Mouse (Mus musculus) heart, postnatal 36 days (tissue): ENCODE results near the gene Gins1. TPM values are rescaled to one million over a fixed set of nuclear protein-coding genes. Genes with fewer than 3 reads are reported as not detected.

Experiments used
- DNase-seq, 2 experiments: peaks; one replicate each; pipeline ENCODE4 v3.0.0; 2021 to 2022
- intact Hi-C: fragments of 180-260 bp; cut with DNase I; formaldehyde crosslinking; loops from one replicate; pipeline ENCODE4 v1.15.1; 2025
- total RNA-seq, 2 experiments: library from RNA; stranded (reverse); gene quantifications; 2 replicates each; pipeline ENCODE4 v1.2.3; 2021

The Gins1 gene
- 1 to 10 TPM; 3.0 to 4.4 TPM for total RNA-seq

GRCm38 (mm10) chr2:150904936-150905450 lies at the start of gene Gins1:
TSS of gene Gins1 (plus strand) at chr2:150905400.
- intact Hi-C loops = loop anchor here (5.0 kb wide), 4 partner anchors 78 to 298 kb away; partner anchors contain the start of gene Apmap
- DNase-seq = no peak

DNA sequence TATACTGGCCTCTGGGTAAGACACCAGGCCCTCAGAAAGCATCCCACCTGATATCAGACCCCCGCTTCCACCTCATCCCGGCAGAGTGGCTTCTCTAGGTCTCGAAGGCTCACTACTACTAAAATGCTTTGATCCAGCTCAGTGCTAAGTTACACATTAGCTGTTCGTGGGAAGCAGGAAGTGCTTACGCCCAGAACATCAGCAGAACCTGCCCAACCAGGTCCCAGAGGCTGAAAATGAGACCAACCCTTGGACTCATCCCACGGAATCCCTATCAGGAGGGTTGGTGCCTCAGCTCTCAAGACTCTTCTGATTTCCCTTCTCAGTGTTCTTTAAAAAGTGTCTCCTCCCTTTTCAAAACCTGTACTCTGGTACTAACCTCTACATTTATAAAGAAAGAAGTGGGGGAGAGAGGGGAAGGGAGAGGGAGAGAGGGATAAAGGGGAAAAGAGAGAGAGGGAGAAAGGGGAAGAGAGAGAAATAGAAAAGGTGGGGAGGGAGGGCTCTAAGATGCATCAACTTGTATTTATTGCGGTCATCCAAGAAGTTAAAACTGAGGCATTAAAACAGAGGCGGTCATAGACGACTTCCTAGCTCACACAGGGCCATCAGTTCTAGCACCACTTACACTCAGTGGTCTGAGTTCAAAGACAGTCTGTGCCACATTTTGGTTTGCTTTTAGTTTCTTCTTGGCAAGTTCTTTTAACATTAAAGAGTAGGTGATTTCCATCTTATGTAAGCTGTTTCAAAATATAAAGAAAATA lies 46.3 kb upstream of the Gins1 start:
- no peak for DNase-seq
- intact Hi-C loops = no loop called here

- intact Hi-C loops = no loop called here
- DNase-seq = no peak
These were observed 45.3 kb upstream of the Gins1 start for GRCm38 (mm10) chr2:150859709-150860470.

- DNase-seq = no peak
- intact Hi-C loops = no loop called here
These were observed 44.1 kb upstream of the Gins1 start for GRCm38 (mm10) chr2:150861128-150861527.

- intact Hi-C loops = no loop called here
These were observed 38.2 kb upstream of the Gins1 start for GRCm38 (mm10) chr2:150867021-150867420.

DNA sequence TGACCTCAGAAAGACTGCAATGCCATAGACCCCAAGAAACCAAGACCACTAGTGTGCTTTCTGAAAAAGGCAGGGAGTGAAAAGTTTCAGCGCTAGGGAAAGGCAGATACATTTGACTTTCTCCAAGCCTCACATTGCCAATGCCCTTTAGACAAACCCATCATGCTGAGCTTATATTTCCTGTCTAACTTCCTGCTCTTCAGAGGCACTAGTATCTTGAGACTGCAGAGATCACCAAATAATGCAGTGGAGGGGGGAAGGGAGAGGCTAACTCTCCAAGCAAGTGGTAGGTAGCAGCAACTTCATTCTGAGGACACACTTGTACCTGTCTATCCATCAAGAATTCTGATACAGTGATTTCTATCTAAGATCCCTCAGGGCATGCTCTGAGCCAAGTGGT lies 35.8 kb upstream of the Gins1 start:
- intact Hi-C loops = no loop called here
- DNase-seq = no peak

More at GRCm38 (mm10) chr2:150867021-150867420, 38.2 kb upstream of the Gins1 start:
- no peak for DNase-seq

GRCm38 (mm10) chr2:150874508-150874907 lies 30.7 kb upstream of the Gins1 start:
- intact Hi-C loops = no loop called here
- DNase-seq = no peak

GRCm38 (mm10) chr2:150875226-150875625 lies 30.0 kb upstream of the Gins1 start:
- DNase-seq = no peak
- intact Hi-C loops = no loop called here

- DNase-seq = no peak
- intact Hi-C loops = no loop called here
These were observed 27.6 kb upstream of the Gins1 start for GRCm38 (mm10) chr2:150877561-150877960.

DNA sequence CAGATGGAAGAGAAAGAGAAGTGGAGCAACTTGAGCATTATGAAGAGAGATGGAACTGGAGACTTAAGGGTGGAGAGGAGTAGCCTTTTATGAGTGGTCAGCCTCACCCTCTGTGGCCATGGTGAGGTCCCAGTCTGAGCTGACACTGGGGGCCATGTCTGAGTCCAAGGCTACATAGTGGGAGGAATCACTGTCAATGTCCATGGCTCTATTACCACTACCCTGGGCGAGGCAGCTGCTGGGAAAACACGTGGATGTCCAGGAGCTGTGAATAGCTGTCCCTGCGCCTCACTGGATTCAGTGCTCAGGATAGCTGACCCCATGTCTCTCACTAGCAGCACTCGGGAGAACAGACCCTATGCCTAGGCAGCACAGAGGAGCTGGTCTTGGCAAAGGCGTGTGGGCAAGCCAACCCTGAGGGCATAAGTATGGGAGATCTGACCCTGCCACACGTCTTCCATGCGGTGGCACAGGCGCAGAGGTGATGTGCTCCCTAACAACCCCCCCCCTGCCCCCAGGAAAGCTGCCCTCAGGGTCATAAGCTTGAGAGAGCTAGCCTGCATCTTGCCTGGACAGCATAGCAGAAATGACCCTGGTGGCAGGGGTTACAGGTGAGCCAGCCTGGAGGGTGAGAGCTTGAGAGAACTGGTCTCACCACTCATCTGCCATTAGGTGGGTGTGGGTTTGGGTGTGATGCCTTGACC lies 21.0 kb upstream of the Gins1 start:
- DNase-seq = no peak
- intact Hi-C loops = no loop called here

- intact Hi-C loops = no loop called here
- DNase-seq = no peak
These were observed 20.5 kb upstream of the Gins1 start for GRCm38 (mm10) chr2:150884779-150885110.

DNA sequence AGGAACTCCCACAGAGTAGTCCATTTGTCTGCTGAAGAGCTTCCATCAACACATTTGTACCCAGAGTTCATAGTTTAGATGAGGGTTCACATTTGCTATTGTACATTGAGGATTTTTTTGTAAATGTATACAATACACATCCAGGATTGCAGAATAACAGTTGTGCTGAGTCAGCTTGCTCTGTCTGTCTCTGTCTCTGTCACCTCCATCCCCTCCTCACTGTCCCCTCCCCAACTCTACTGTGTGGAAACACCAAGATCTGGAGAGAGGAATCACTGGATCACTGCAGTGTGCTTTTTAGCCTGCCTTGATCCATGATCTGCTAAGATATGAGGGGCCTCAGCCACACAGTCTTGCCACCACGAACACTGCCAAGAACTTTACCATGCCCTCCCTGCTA lies 19.4 kb upstream of the Gins1 start:
- DNase-seq = no peak
- intact Hi-C loops = no loop called here

GRCm38 (mm10) chr2:150886315-150886714 lies 18.9 kb upstream of the Gins1 start:
- DNase-seq = no peak
- intact Hi-C loops = no loop called here

- intact Hi-C loops = no loop called here
- no peak for DNase-seq
These were observed 17.8 kb upstream of the Gins1 start for GRCm38 (mm10) chr2:150887370-150887769.

DNA sequence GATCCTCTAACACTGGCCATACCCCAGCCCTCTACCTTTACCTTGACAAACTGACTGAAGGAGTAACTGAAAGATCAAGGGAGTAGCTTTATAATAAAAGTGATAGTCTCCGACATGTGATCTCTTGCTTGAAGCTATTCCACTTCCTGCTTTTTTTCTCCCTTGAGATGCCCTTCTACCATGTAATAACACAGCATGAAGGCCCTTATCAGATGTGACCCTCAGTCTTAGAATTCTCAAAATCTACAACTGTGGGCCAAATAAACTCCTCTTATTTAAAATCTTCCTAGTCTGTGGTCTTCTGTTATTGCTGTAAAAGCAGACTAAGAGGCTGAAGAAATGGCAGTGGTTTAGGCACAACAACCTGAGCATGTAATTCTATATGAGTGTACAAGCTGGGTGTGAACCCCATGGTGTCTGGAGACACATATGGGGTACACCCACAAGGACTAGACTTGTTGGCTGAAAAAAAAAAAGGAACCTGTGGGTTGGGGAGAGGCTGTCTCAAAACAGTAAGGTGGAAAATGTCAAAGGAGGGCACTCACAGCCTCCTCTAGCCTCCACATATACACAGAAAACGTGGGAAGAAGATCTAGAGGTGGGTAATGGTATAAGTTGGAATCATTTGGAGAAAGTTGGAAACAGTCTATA lies 10.5 kb upstream of the Gins1 start:
- DNase-seq = no peak
- intact Hi-C loops = loop anchor here (5.0 kb wide), 1 partner anchor 42 kb away; no protein-coding TSS in a partner anchor

- intact Hi-C loops = no loop called here
- DNase-seq = no peak
These were observed 9.4 kb upstream of the Gins1 start for GRCm38 (mm10) chr2:150895691-150896252.

GRCm38 (mm10) chr2:150900341-150900740 lies 4.9 kb upstream of the Gins1 start:
- intact Hi-C loops = loop anchor here (5.0 kb wide), 1 partner anchor 73 kb away; no protein-coding TSS in a partner anchor

DNA sequence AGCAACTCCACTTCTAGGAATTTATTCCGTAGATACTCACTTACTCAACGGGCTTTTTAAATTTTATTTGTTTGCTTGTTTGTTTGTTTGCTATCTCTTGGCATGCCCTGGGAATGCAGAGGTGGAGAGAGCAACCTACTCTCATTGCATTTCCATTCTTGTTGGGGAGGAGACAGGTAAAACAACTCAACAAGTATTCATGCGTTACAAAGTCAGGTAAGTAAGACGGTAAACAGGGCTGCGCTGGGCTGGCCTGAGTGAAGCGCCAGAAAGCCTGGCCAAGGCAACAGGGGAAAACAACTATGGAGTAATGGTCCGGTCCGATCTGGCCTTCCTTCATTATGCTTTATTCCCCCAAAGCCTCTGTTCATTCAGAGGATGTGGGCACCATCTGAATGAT lies 2.9 kb upstream of the Gins1 start:
- no peak for DNase-seq
- intact Hi-C loops = loop anchor here (5.0 kb wide), 1 partner anchor 75 kb away; no protein-coding TSS in a partner anchor

More at GRCm38 (mm10) chr2:150900341-150900740, 4.9 kb upstream of the Gins1 start:
- no peak for DNase-seq

DNA sequence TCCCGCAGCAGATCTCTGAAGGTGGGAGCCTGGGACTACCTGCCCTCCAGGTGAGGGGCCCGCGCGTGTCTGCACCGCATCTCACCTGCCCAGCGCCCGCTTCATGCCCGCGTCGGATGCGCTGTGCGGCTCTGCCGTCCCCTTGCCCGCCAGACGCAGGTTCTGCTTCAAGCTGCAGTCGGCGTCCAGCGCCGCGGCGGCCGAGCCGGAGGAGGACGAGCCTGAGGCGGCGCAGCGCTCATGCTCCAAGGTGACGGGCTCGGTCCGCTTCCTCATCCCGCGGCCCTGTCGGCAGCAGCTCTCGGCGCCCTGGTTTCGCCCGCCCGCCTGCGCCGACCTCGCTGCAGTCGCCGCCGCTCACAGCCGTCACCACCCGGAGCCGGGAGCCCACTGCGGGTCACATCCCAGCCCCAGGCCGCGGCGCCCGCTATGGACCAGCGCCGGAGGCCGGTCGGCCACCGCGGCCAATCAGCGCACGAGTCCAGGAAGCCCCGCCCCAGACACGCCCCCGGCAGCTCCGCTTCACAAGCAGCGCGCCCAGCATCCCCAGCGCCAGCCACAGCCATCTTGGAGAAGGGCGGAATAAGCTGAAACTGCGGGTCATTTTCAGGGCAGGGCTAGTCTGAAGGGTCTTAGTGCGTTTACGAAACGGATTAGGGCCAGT lies 796 bp upstream of the Gins1 start, which contains the start of gene Abhd12:
Gene Abhd12, minus strand, starts transcription at position 470 of the 664 bp plus-strand sequence.
- DNase-seq = peak; percentile 99
- intact Hi-C loops = loop anchor here (5.0 kb wide), 1 partner anchor 77 kb away; no protein-coding TSS in a partner anchor
